Mouse (Mus musculus): Measurements from ENCODE around the gene Defb42. TPM values are rescaled to one million over a fixed set of nuclear protein-coding genes. Genes with fewer than 3 reads are reported as not detected.

Defb42 gene
- under 1 TPM in 1 of 4 experiments, not detected in 3; 0.17 TPM for total RNA-seq (2022)

GRCm38 (mm10) chr14:63046691-63047090, at the start of gene Defb42:
Gene Defb42, plus strand, starts transcription at chr14:63046991.
- DNase-seq (ENCODE audit: low spot score), result no peak

- no peak for DNase-seq (ENCODE audit: low spot score)
Observed at GRCm38 (mm10) chr14:62997777-62998176, 49.0 kb upstream of the Defb42 start, which contains the start of gene Defb47. Gene Defb47, plus strand, starts transcription at chr14:62998077.

- DNase-seq (ENCODE audit: low spot score), result no peak
Observed at GRCm38 (mm10) chr14:62998977-62999376, 47.8 kb upstream of the Defb42 start.

GRCm38 (mm10) chr14:63002588-63002987, 44.2 kb upstream of the Defb42 start:
- peak; percentile 3 for DNase-seq (ENCODE audit: low spot score)

GRCm38 (mm10) chr14:63011471-63011870, 35.3 kb upstream of the Defb42 start, which contains the start of gene Defb43:
Gene Defb43, plus strand, starts transcription at chr14:63011771.
- no peak for DNase-seq (ENCODE audit: low spot score)

- no peak for DNase-seq (ENCODE audit: low spot score)
Observed at GRCm38 (mm10) chr14:63013082-63013481, 33.7 kb upstream of the Defb42 start.

GRCm38 (mm10) chr14:63014667-63015066, 32.1 kb upstream of the Defb42 start:
- no peak for DNase-seq (ENCODE audit: low spot score)

- DNase-seq (ENCODE audit: low spot score), result no peak
Observed at GRCm38 (mm10) chr14:63020524-63021156, 26.2 kb upstream of the Defb42 start.

GRCm38 (mm10) chr14:63049910-63050370, 3.1 kb downstream of the Defb42 start, which contains the start of gene Defb30:
Gene Defb30, minus strand, starts transcription at chr14:63049960.
- DNase-seq (ENCODE audit: low spot score), result no peak

GRCm38 (mm10) chr14:63050769-63051168, 4.0 kb downstream of the Defb42 start:
- peak; percentile 64 for DNase-seq (ENCODE audit: low spot score)

GRCm38 (mm10) chr14:63054729-63055128, 7.9 kb downstream of the Defb42 start:
- DNase-seq (ENCODE audit: low spot score), result peak; percentile 72

GRCm38 (mm10) chr14:63060361-63060760, 13.6 kb downstream of the Defb42 start:
- DNase-seq (ENCODE audit: low spot score), result no peak

GRCm38 (mm10) chr14:63062184-63062583, 15.4 kb downstream of the Defb42 start:
- no peak for DNase-seq (ENCODE audit: low spot score)

- no peak for DNase-seq (ENCODE audit: low spot score)
Observed at GRCm38 (mm10) chr14:63065391-63065790, 18.6 kb downstream of the Defb42 start.

GRCm38 (mm10) chr14:63066630-63067310, 20.0 kb downstream of the Defb42 start:
- peak; percentile 75 for DNase-seq (ENCODE audit: low spot score)

GRCm38 (mm10) chr14:63067708-63068107, 20.9 kb downstream of the Defb42 start:
- DNase-seq (ENCODE audit: low spot score), result peak; percentile 79

Other genes starting within 250 kb of the Defb42 start
- gene Wdfy2, start 209.3 kb upstream of the Defb42 start, total RNA-seq (2022), result 1 to 10 TPM; 5.8 to 7.2 (median 6.1) TPM
- gene Defb48, start 62.5 kb upstream of the Defb42 start, total RNA-seq (2022), result not detected
- gene Defb47, start 48.9 kb upstream of the Defb42 start, total RNA-seq (2022), result not detected
- gene Defb43, start 35.2 kb upstream of the Defb42 start, total RNA-seq (2022), result not detected
- gene Defb30, start 3.0 kb downstream of the Defb42 start, total RNA-seq (2022), result not detected

All from heart, adult 8-10 months (tissue).